In the genomic region with DNA sequence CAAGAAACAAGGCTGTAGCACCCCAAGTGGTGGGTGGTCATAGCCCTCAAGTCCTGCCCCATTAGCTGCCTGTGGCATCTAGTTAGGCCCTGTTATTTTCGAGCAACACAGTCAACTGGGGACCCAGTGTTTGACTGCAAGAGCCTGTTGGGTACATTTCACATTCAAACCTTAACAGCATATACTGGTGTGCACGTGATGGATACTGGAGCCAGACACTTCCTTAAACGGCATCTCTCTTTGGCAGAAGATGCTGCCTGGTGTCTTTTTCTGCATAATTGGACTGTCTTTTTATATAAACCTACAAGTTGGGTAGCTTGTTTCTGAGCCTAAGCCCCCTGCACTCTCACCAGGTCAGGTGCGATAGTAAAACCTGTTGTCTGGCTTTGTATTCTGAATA, we compare ENCODE assay signal across 21 mouse cellular contexts.
DNase-seq lines count a peak whose midpoint lies in the region; ATAC-seq and TF ChIP-seq lines count a peak whose summit lies in the region.
"Had no signal": no experiment of that assay in that cellular context is flagged by ENCODE, and none has a peak within 500 bp of the region (broad histone marks: within the 10 kb centered on the region; RNA-seq: fewer than 3 reads in every experiment).

No protein-coding gene starts in this region.

- no peaks in the 10 kb centered on the region for H3K9me3 ChIP-seq in forebrain, embryonic 15.5 days
- no peaks in the 10 kb centered on the region for H3K9me3 ChIP-seq in forebrain, embryonic 12.5 days
- no peaks in the 10 kb centered on the region for H3K9me3 ChIP-seq in liver, embryonic 14.5 days (ENCODE audit: control insufficient read depth, low read length)
- H3K9me3 ChIP-seq: embryonic facial prominence, embryonic 10.5 days; embryonic facial prominence, embryonic 15.5 days; hindbrain, embryonic 12.5 days; neural tube, embryonic 13.5 days had no signal

- H3K4me1 ChIP-seq in forebrain, embryonic 15.5 days = 0 out of 2 replicates have a peak, but pooled peaks cover 9% of the 10 kb centered on the region
- peaks cover 10% of the 10 kb centered on the region; the same call in 1 of the 2 replicates for H3K4me1 ChIP-seq in forebrain, embryonic 12.5 days
- H3K4me1 ChIP-seq in liver, embryonic 14.5 days (replicated peaks; ENCODE audit: control insufficient read depth in 2 of 2, insufficient read depth in 2 of 2, low read length in 1 of 2) = no peaks in the 10 kb centered on the region
- H3K4me1 ChIP-seq: embryonic facial prominence, embryonic 15.5 days; hindbrain, embryonic 12.5 days; neural tube, embryonic 13.5 days had no signal

- no peaks in the 10 kb centered on the region for H3K36me3 ChIP-seq in forebrain, embryonic 15.5 days
- H3K36me3 ChIP-seq in forebrain, embryonic 12.5 days (replicated peaks) = no peaks in the 10 kb centered on the region
- H3K36me3 ChIP-seq in liver, embryonic 14.5 days (replicated peaks; ENCODE audit: control insufficient read depth, insufficient read depth, low read depth) = no peaks in the 10 kb centered on the region
- H3K36me3 ChIP-seq: embryonic facial prominence, embryonic 10.5 days; embryonic facial prominence, embryonic 15.5 days; hindbrain, embryonic 12.5 days; neural tube, embryonic 13.5 days had no signal

- WGBS in forebrain, embryonic 15.5 days = 20% methylated on average over 4 of the region's 4 CpGs
- WGBS in forebrain, embryonic 12.5 days = 20% methylated on average over 4 of the region's 4 CpGs
- WGBS in liver, embryonic 14.5 days (ENCODE audit: insufficient replicate concordance) = 56% methylated on average over 4 of the region's 4 CpGs

- no peak for DNase-seq in liver, embryonic 14.5 days (ENCODE audit: low read depth in 3 of 3, low spot score in 3 of 3)
- no peak for DNase-seq in liver
- DNase-seq in retina, postnatal 1 day = peak; percentile 29
- no peak for DNase-seq in retina, embryonic 14.5 days (ENCODE audit: low spot score)
- DNase-seq: adrenal gland, postnatal 36 days; cerebellum, adult 2 months; cerebellum, postnatal 14 days; heart, postnatal 36 days; kidney, postnatal 25 days; lung, adult 18-20 months; lung, postnatal 14 days; right cerebral cortex, postnatal 14 days had no signal

- no peak overlapping the region for H3K4me2 ChIP-seq in forebrain, embryonic 15.5 days (replicated peaks)
- H3K4me2 ChIP-seq in forebrain, embryonic 12.5 days = no peak overlapping the region
- H3K4me2 ChIP-seq in liver, embryonic 14.5 days (ENCODE audit: low read depth) = no peak overlapping the region
- H3K4me2 ChIP-seq: embryonic facial prominence, embryonic 15.5 days; heart, embryonic 11.5 days; hindbrain, embryonic 12.5 days; neural tube, embryonic 13.5 days had no signal

- no peak overlapping the region for H3K27ac ChIP-seq in forebrain, embryonic 15.5 days (replicated peaks)
- no peak overlapping the region for H3K27ac ChIP-seq in forebrain, embryonic 12.5 days
- no peak overlapping the region for H3K27ac ChIP-seq in liver, embryonic 14.5 days
- H3K27ac ChIP-seq: embryonic facial prominence, embryonic 10.5 days; embryonic facial prominence, embryonic 15.5 days; hindbrain, embryonic 12.5 days; neural tube, embryonic 13.5 days had no signal

- 0 out of 2 replicates have a peak, but pooled peaks cover 6% of the 10 kb centered on the region for H3K27me3 ChIP-seq in forebrain, embryonic 15.5 days
- peaks cover 51% of the 10 kb centered on the region for H3K27me3 ChIP-seq in forebrain, embryonic 12.5 days
- no peaks in the 10 kb centered on the region for H3K27me3 ChIP-seq in liver, embryonic 14.5 days (ENCODE audit: control insufficient read depth, insufficient read depth, low read length)
- H3K27me3 ChIP-seq: embryonic facial prominence, embryonic 15.5 days; neural tube, embryonic 13.5 days had no signal

- no peak for TF ChIP-seq EP300 in liver, embryonic 14.5 days (IDR thresholded peaks at IDR 0.05; ENCODE audit: low read depth)

- peak; percentile 79; the same call in 1 of the 2 replicates for ATAC-seq in forebrain, embryonic 15.5 days (replicated peaks)
- no peak for ATAC-seq in forebrain, embryonic 12.5 days (ENCODE audit: low FRiP score)
- no peak for ATAC-seq in liver, embryonic 14.5 days (ENCODE audit: insufficient read depth)
- no peak for ATAC-seq in granulocyte monocyte progenitor cell, adult 5-6 weeks (replicated peaks; ENCODE audit: poor library complexity, severe bottlenecking)
- ATAC-seq: intestine, postnatal 0 days had no signal

- peak; percentile 22; the same call in 1 of the 2 replicates for TF ChIP-seq CTCF in liver, embryonic 14.5 days (IDR thresholded peaks at IDR 0.05; ENCODE audit: low read depth)

- no peak overlapping the region for H3K9ac ChIP-seq in forebrain, embryonic 15.5 days (replicated peaks)
- H3K9ac ChIP-seq in forebrain, embryonic 12.5 days = no peak overlapping the region
- no peak overlapping the region for H3K9ac ChIP-seq in liver, embryonic 14.5 days (replicated peaks)
- H3K9ac ChIP-seq: embryonic facial prominence, embryonic 15.5 days; hindbrain, embryonic 12.5 days; neural tube, embryonic 13.5 days had no signal

- H3K4me3 ChIP-seq in forebrain, embryonic 15.5 days = no peak overlapping the region
- H3K4me3 ChIP-seq in forebrain, embryonic 12.5 days (replicated peaks) = no peak overlapping the region
- H3K4me3 ChIP-seq in liver, embryonic 14.5 days (ENCODE audit: insufficient read depth in 1 of 2, low read depth in 2 of 2, low read length in 2 of 2) = no peak overlapping the region
- H3K4me3 ChIP-seq: embryonic facial prominence, embryonic 10.5 days; embryonic facial prominence, embryonic 15.5 days; hindbrain, embryonic 12.5 days; neural tube, embryonic 13.5 days had no signal
